Mouse (Mus musculus): Measurements from ENCODE around the gene Tmem141.

DNA sequence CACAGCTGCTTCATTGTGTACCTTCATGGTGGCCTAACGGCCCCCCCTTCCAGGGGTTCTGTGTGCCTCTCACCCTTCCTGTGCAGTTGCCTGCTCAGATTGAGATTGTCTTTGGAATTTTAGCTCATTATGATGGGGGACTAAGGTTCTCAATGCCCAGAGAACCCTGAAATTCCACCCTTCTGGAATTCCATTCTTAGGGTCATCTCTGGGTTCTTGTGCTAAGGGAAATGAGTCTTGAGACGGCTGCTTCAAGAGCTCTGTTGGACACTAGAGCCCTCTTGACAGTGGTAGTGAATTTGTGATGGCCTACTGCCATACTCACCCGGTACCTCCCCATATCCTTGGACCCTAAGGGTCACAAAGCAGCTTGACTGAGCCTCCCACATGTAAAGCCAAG, 4.2 kb downstream of the Tmem141 start, which contains the start of gene Ccdc183:
- no peak for TF ChIP-seq POLR2A (IDR thresholded peaks at IDR 0.05; ENCODE audit: insufficient read length, low read depth)
- TF ChIP-seq MYOD1 (IDR thresholded peaks at IDR 0.05; ENCODE audit: control insufficient read depth in 1 of 3, insufficient read length in 2 of 3, low read depth in 2 of 3) = no peak
- no peak for TF ChIP-seq E2F4 (IDR thresholded peaks at IDR 0.05; ENCODE audit: insufficient read depth)
- no peak for TF ChIP-seq TCF3 (IDR thresholded peaks at IDR 0.05; ENCODE audit: insufficient read length, low read depth)
- TF ChIP-seq USF1 (IDR thresholded peaks at IDR 0.05; ENCODE audit: low read depth) = no peak
- TF ChIP-seq POLR2AphosphoS2 (IDR thresholded peaks at IDR 0.05; ENCODE audit: insufficient read length, low read depth) = no peak
- no peak for TF ChIP-seq MAX (IDR thresholded peaks at IDR 0.05; ENCODE audit: low read depth)
- no peak for TF ChIP-seq TCF12 (IDR thresholded peaks at IDR 0.05; ENCODE audit: insufficient read depth, poor library complexity, severe bottlenecking)
- no peak for TF ChIP-seq MYOG (IDR thresholded peaks at IDR 0.05; ENCODE audit: control insufficient read depth in 1 of 3, insufficient read depth in 1 of 3, insufficient read length in 2 of 3, low read depth in 2 of 3)
- TF ChIP-seq CEBPB (IDR thresholded peaks at IDR 0.05; ENCODE audit: insufficient read depth, poor library complexity, severe bottlenecking) = no peak
- TF ChIP-seq SRF (IDR thresholded peaks at IDR 0.05; ENCODE audit: control insufficient read depth, insufficient read length, low read depth) = no peak

All from myocyte (in vitro differentiated cells).